Mouse (Mus musculus) lung, embryonic 16.5 days (tissue): ENCODE measurements around the gene Cdh12. TPM values are rescaled to one million over a fixed set of nuclear protein-coding genes. Genes with fewer than 3 reads are reported as not detected.
"Not testable (repeated sequence)": the region's sequence is repeated elsewhere in the genome, so short reads cannot be mapped to it uniquely, and the experiment has no call there.

Source experiments
- ATAC-seq: fragments of 200-750 bp; cut with Nextera tagmentation; 2 replicates; pipeline ENCODE4 v1.8.0; 2017; ENCODE audit warnings: low read depth, mild to moderate bottlenecking, moderate library complexity
- H3K27ac ChIP-seq: fragments of 300-500 bp; sonication (generic); 2 replicates; pipeline ENCODE4 v1.5.1; 2014; ENCODE audit warnings: mild to moderate bottlenecking, control low read depth, low read length
- H3K27me3 ChIP-seq: fragments of 300-500 bp; sonication (generic); 2 replicates; pipeline ENCODE4 v1.6.1; 2014; ENCODE audit warnings: low read depth, low read length, mixed read lengths; ENCODE audit not compliant: control insufficient read depth, insufficient read depth
- H3K36me3 ChIP-seq: fragments of 300-500 bp; sonication (generic); 2 replicates; pipeline ENCODE4 v1.6.1; 2014; ENCODE audit warnings: low read length; ENCODE audit not compliant: control insufficient read depth, insufficient read depth
- H3K4me1 ChIP-seq: fragments of 300-500 bp; sonication (generic); replicated peaks from 2 replicates; pipeline ENCODE4 v1.6.1; 2014; ENCODE audit warnings: low read length, mixed read lengths; ENCODE audit not compliant: control insufficient read depth, insufficient read depth
- H3K4me2 ChIP-seq: fragments of 300-500 bp; sonication (generic); 2 replicates; pipeline ENCODE4 v1.6.1; 2014; ENCODE audit warnings: low read depth, low read length, control low read depth
- H3K4me3 ChIP-seq: fragments of 300-500 bp; sonication (generic); 2 replicates; pipeline ENCODE4 v1.5.1; 2014; ENCODE audit warnings: mild to moderate bottlenecking, low read length, control low read depth
- H3K9ac ChIP-seq: fragments of 300-500 bp; sonication (generic); 2 replicates; pipeline ENCODE4 v1.6.1; 2014; ENCODE audit warnings: low read length, control low read depth
- H3K9me3 ChIP-seq: fragments of 300-500 bp; sonication (generic); 2 replicates; pipeline ENCODE4 v1.6.1; 2016; ENCODE audit warnings: low read length; ENCODE audit not compliant: control insufficient read depth
- WGBS: fragments of 180-500 bp; shearing (Covaris S2); extraction: QIAGEN DNeasy Blood & Tissue Kit; methylation state at CpG from one replicate; pipeline ENCODE4 v1.1.7; 2014; 5-methylcytosine and 5-hydroxymethylcytosine counted together
- polyA plus RNA-seq: library from polyadenylated mRNA; unstranded; fragments of >200 nt; fragmentation: Nextera tagmentation; extraction: Ambion mirVana; gene quantifications from 2 replicates; pipeline ENCODE4 v1.2.1, GENCODE M21; 2015

Cdh12 gene
- polyA plus RNA-seq, 1 experiment from 2014 or later, result 0.03 TPM

DNA sequence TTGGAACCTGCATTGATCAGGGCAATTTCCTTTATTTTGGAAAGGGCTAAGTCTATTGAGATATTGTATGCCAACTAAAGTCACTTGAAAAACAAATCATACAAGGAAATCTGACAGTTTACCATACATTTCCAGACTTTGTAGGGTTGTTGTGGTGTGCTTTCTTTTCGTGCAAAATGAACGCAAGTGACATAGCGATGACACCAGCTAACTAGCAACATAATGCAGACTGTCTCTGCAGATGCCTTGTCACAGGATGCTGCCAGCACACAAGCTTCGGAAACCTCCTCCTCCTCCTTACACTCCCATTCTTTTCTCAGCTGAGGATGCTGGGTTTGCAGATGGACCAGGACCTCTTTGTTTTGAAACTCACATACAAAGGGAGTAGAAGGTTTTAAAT lies 731.1 kb downstream of the Cdh12 start:
- ATAC-seq, result no peak

GRCm38 (mm10) chr15:21185799-21186198 lies 736.7 kb downstream of the Cdh12 start:
- Histone ChIP-seq H3K27ac (no peak overlapping the region), H3K4me2 (no peak overlapping the region), H3K9me3 (no peaks in the 10 kb centered on the region), H3K4me1 (no peaks in the 10 kb centered on the region), H3K27me3 (no peaks in the 10 kb centered on the region), H3K9ac (no peak overlapping the region), H3K36me3 (no peaks in the 10 kb centered on the region), H3K4me3 (no peak overlapping the region)
- WGBS, result 40% methylated on average over 1 of the region's 1 CpGs
- no peak for ATAC-seq

More for the DNA sequence above, 731.1 kb downstream of the Cdh12 start:
- H3K4me1 ChIP-seq, result no peaks in the 10 kb centered on the region
- no peak overlapping the region for H3K27ac ChIP-seq
- H3K9me3 ChIP-seq, result no peaks in the 10 kb centered on the region
- no peak overlapping the region for H3K4me2 ChIP-seq
- H3K27me3 ChIP-seq, result no peaks in the 10 kb centered on the region
- no peak overlapping the region for H3K9ac ChIP-seq
- H3K36me3 ChIP-seq, result no peaks in the 10 kb centered on the region
- WGBS, result 50% methylated on average over 4 of the region's 4 CpGs
- no peak overlapping the region for H3K4me3 ChIP-seq

DNA sequence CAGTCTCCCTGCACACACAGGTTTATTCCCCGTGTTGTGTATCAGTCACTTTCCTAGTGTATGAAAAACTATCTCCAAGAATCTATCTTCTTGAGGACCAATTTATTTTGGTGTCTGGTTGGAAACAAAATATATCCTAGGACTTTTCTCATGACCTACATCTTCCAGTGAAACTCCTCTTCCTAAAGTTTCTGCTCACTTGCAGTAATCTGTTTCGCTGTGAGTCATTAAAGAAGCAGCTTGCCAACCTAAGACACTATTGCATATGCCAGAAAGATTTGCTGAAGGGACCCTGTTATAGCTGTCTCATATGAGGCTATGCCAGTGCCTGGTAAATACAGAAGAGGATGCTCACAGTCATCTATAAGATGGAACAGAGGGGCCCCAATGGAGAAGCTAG lies 761.0 kb downstream of the Cdh12 start:
- WGBS, result 81% methylated on average over 2 of the region's 2 CpGs
- H3K27me3 ChIP-seq, result not testable (repeated sequence)

DNA sequence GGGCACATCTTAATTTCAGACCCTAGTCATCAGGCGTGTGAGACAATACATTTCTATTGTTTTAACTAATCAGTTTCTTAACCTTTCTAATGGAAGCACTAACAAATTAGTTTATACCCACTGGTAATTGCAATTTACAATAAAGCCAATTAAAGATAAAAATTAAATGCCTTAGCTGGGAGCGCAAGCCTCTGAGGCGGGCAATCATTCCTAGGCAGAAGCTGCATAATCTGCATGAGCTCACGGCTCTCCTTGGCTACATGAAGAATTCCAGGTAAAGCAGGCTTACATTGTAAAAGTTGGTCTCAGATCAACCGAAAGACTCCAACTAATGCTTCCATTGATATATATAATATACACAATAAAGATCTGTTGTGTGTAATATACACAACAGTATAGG lies 773.9 kb downstream of the Cdh12 start:
- H3K27ac ChIP-seq, result no peak overlapping the region
- no peaks in the 10 kb centered on the region for H3K27me3 ChIP-seq
- WGBS, result 91% methylated on average over 5 of the region's 5 CpGs
- H3K9me3 ChIP-seq, result no peaks in the 10 kb centered on the region
- H3K4me1 ChIP-seq, result no peaks in the 10 kb centered on the region
- H3K36me3 ChIP-seq, result no peaks in the 10 kb centered on the region
- H3K4me2 ChIP-seq, result no peak overlapping the region
- no peak overlapping the region for H3K4me3 ChIP-seq
- no peak overlapping the region for H3K9ac ChIP-seq
- no peak for ATAC-seq

More for the DNA sequence above, 761.0 kb downstream of the Cdh12 start:
- not testable (repeated sequence) for ATAC-seq, H3K27ac ChIP-seq, H3K4me1 ChIP-seq, H3K36me3 ChIP-seq, H3K9ac ChIP-seq, H3K9me3 ChIP-seq, H3K4me3 ChIP-seq, H3K4me2 ChIP-seq

DNA sequence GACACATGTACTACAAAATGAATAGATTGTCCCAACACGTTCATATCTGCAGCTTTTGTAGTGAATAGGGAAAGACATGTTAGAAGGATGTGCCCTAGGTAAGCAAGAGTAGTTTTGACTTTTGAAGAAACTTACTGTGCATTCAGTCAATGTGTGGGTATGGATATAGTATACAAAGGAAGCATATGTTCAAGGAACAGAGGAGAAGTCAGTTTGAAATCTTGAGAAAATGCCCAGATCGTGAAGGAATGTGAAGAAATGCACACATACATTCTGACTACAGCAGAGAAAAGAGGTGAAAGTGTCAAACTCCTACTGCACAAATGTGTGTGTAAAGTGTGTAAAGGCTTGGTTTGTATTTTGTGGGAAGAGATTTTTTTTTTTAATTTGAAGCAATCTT lies 812.3 kb downstream of the Cdh12 start:
- Histone ChIP-seq H3K9me3 (no peaks in the 10 kb centered on the region), H3K4me2 (no peak overlapping the region), H3K27ac (no peak overlapping the region), H3K4me3 (no peak overlapping the region), H3K27me3 (no peaks in the 10 kb centered on the region), H3K9ac (no peak overlapping the region), H3K4me1 (no peaks in the 10 kb centered on the region), H3K36me3 (no peaks in the 10 kb centered on the region)
- 77% methylated on average over 2 of the region's 2 CpGs for WGBS
- ATAC-seq, result no peak

GRCm38 (mm10) chr15:21269856-21270255 lies 820.8 kb downstream of the Cdh12 start:
- Histone ChIP-seq H3K27ac (no peak overlapping the region), H3K9ac (no peak overlapping the region), H3K27me3 (no peaks in the 10 kb centered on the region), H3K4me1 (no peaks in the 10 kb centered on the region), H3K4me2 (no peak overlapping the region), H3K36me3 (no peaks in the 10 kb centered on the region), H3K4me3 (no peak overlapping the region), H3K9me3 (no peaks in the 10 kb centered on the region)
- WGBS, result 81% methylated on average over 1 of the region's 1 CpGs
- ATAC-seq, result no peak

GRCm38 (mm10) chr15:21297051-21297450 lies 848.0 kb downstream of the Cdh12 start:
- Histone ChIP-seq H3K4me3 (no peak overlapping the region), H3K27me3 (no peaks in the 10 kb centered on the region), H3K9ac (no peak overlapping the region), H3K27ac (no peak overlapping the region), H3K4me1 (no peaks in the 10 kb centered on the region), H3K9me3 (no peaks in the 10 kb centered on the region), H3K4me2 (no peak overlapping the region), H3K36me3 (no peaks in the 10 kb centered on the region)
- 88% methylated on average over 1 of the region's 1 CpGs for WGBS
- ATAC-seq, result no peak

DNA sequence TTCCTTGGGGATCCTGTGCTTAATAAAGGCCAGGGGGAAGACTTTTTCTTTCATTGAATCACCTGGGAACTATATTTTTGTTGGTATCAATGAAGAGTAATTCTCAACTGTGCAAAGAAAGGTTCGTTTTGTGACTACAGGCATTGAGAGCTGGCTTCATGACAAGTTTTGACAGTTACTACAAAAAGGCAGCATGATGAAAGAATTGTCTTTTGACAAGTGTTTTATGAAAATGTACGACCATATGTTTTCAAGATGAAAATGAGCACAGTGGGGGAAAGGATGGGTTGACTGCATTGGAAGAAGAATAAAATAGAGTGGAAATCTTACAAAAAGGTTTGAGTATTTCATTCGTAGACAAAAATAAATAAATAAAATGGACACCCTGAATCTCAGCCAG lies 866.4 kb downstream of the Cdh12 start:
- H3K4me2 ChIP-seq, result no peak overlapping the region
- no peak overlapping the region for H3K9ac ChIP-seq
- no peaks in the 10 kb centered on the region for H3K36me3 ChIP-seq
- no peaks in the 10 kb centered on the region for H3K9me3 ChIP-seq
- H3K27ac ChIP-seq, result no peak overlapping the region
- no peak overlapping the region for H3K4me3 ChIP-seq
- WGBS, result 54% methylated on average over 3 of the region's 3 CpGs
- H3K27me3 ChIP-seq, result no peaks in the 10 kb centered on the region
- ATAC-seq, result no peak
- no peaks in the 10 kb centered on the region for H3K4me1 ChIP-seq

GRCm38 (mm10) chr15:21343853-21344252 lies 894.8 kb downstream of the Cdh12 start:
- Histone ChIP-seq H3K27ac (no peak overlapping the region), H3K9ac (no peak overlapping the region)
- ATAC-seq, result no peak

GRCm38 (mm10) chr15:21344323-21344722 lies 895.3 kb downstream of the Cdh12 start:
- no peak overlapping the region for H3K27ac ChIP-seq
- no peaks in the 10 kb centered on the region for H3K9me3 ChIP-seq
- H3K9ac ChIP-seq, result no peak overlapping the region
- H3K4me1 ChIP-seq, result no peaks in the 10 kb centered on the region
- no peaks in the 10 kb centered on the region for H3K36me3 ChIP-seq
- 57% methylated on average over 2 of the region's 2 CpGs for WGBS
- H3K27me3 ChIP-seq, result no peaks in the 10 kb centered on the region
- ATAC-seq, result no peak
- H3K4me2 ChIP-seq, result no peak overlapping the region
- no peak overlapping the region for H3K4me3 ChIP-seq

More at GRCm38 (mm10) chr15:21343853-21344252, 894.8 kb downstream of the Cdh12 start:
- no peaks in the 10 kb centered on the region for H3K4me1 ChIP-seq
- H3K9me3 ChIP-seq, result no peaks in the 10 kb centered on the region
- H3K36me3 ChIP-seq, result no peaks in the 10 kb centered on the region
- H3K4me3 ChIP-seq, result no peak overlapping the region
- no peak overlapping the region for H3K4me2 ChIP-seq
- H3K27me3 ChIP-seq, result no peaks in the 10 kb centered on the region
